8 mouse cellular contexts compared by ENCODE assay signal in the genomic region with DNA sequence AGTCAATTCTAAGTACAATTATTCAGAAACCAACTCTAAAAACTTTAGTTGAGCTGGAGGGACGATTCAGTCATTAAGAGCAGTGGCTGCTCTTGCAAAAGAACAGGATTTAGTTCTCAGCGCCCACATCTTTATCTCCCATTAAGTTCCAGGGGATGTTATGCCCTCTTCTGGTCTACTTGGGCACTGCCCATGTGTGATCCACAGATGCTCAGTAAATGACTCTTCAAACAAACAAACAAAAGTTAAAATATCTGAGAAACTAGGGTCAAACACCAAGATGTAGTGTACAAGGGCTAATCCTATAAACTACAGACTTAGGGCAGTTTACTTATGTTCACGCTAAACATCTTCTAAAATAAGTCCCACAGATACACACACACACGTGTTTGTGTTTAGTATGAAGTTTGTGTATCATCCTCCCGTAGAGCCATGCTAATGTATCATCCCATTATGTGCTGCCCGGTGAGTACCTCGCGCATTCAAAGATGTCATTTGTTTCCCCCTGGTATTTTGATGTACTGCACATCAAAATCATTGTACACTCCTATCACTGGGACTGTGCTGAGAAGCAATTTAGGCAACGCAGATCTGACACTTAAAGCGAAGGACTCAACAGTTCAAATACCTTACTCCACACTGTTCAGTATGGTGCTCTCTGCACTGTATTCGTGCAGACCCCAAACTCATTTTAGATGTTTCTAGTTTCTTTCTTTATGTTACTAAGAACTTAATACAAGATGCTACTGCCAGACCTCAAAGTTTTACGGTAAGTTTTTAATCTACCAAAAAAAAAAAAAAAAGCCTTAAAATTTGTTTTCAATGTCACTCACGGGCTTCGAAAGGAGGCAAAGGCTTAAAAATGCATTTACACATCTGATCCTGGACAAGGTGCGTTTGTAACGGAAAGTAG. TPM values are rescaled to one million over a fixed set of nuclear protein-coding genes. Genes with fewer than 3 reads are reported as not detected.
DNase-seq lines count a peak whose midpoint lies in the region; ATAC-seq and TF ChIP-seq lines count a peak whose summit lies in the region.

No protein-coding gene starts in this region.

- peaks cover 5% of the 10 kb centered on the region; the same call in 1 of the 2 replicates for H3K4me1 ChIP-seq in heart, embryonic 10.5 days
- H3K4me1 ChIP-seq in forebrain, embryonic 12.5 days, result peaks cover 5% of the 10 kb centered on the region
- 0 out of 2 replicates have a peak, but pooled peaks cover 5% of the 10 kb centered on the region for H3K4me1 ChIP-seq in limb, embryonic 14.5 days (ENCODE audit: control insufficient read depth, insufficient read depth, low read length)

- WGBS in heart, embryonic 10.5 days, result 32% methylated on average over 16 of the region's 16 CpGs
- whole genome bisulfite sequencing in forebrain, embryonic 12.5 days, result 30% methylated on average over 16 of the region's 16 CpGs
- WGBS in limb, embryonic 14.5 days, result 32% methylated on average over 16 of the region's 16 CpGs

- H3K36me3 ChIP-seq in heart, embryonic 10.5 days, result peaks cover 20% of the 10 kb centered on the region
- H3K36me3 ChIP-seq in forebrain, embryonic 12.5 days (replicated peaks), result peaks cover 11% of the 10 kb centered on the region
- peaks cover 16% of the 10 kb centered on the region for H3K36me3 ChIP-seq in limb, embryonic 14.5 days (ENCODE audit: control insufficient read depth, insufficient read depth, low read length)

- no peaks in the 10 kb centered on the region for H3K27me3 ChIP-seq in heart, embryonic 10.5 days (ENCODE audit: insufficient read depth, poor library complexity, severe bottlenecking)
- no peaks in the 10 kb centered on the region for H3K27me3 ChIP-seq in forebrain, embryonic 12.5 days
- no peaks in the 10 kb centered on the region for H3K27me3 ChIP-seq in limb, embryonic 14.5 days (ENCODE audit: control insufficient read depth, insufficient read depth, low read length)

- peak overlapping the region; percentile 100 for H3K27ac ChIP-seq in heart, embryonic 10.5 days
- H3K27ac ChIP-seq in forebrain, embryonic 12.5 days, result peak overlapping the region; percentile 87; the same call in 1 of the 2 replicates
- peak overlapping the region; percentile 91 for H3K27ac ChIP-seq in limb, embryonic 14.5 days (replicated peaks; ENCODE audit: low read depth, low read length)

- H3K4me3 ChIP-seq in heart, embryonic 10.5 days, result peak overlapping the region; percentile 92
- peak overlapping the region; percentile 80 for H3K4me3 ChIP-seq in forebrain, embryonic 12.5 days (replicated peaks)
- H3K4me3 ChIP-seq in limb, embryonic 14.5 days (replicated peaks; ENCODE audit: low read length), result peak overlapping the region; percentile 88

- no peak for DNase-seq in heart, embryonic 10.5 days (ENCODE audit: low spot score)
- DNase-seq in heart, postnatal 14 days, result no peak
- DNase-seq in NIH3T3 (ENCODE audit: low read depth), result peak; percentile 48
- no peak for DNase-seq in limb, embryonic 14.5 days (ENCODE audit: low spot score)
- DNase-seq in neural tube, embryonic 10.5 days (ENCODE audit: extremely low spot score, low spot score), result peak; percentile 16
- no peak for DNase-seq in right cerebral cortex, adult 2 months (ENCODE audit: low spot score in 2 of 2)
- no peak for DNase-seq in gastrocnemius, postnatal 25 days

- ATAC-seq in forebrain, embryonic 12.5 days (ENCODE audit: low FRiP score), result no peak
- ATAC-seq in limb, embryonic 14.5 days (ENCODE audit: low FRiP score, low read depth), result no peak

- H3K9ac ChIP-seq in forebrain, embryonic 12.5 days, result peak overlapping the region; percentile 94
- peak overlapping the region; percentile 98 for H3K9ac ChIP-seq in limb, embryonic 14.5 days (ENCODE audit: low read depth, low read length, severe bottlenecking)

- no peak for TF ChIP-seq POLR2A in limb, embryonic 14.5 days (IDR thresholded peaks at IDR 0.05; ENCODE audit: borderline replicate concordance, extremely low read depth, insufficient read depth, insufficient read length)

- peak overlapping the region; percentile 76 for H3K4me2 ChIP-seq in forebrain, embryonic 12.5 days
- H3K4me2 ChIP-seq in limb, embryonic 14.5 days (replicated peaks; ENCODE audit: low read depth, low read length, severe bottlenecking), result peak overlapping the region; percentile 80

- H3K9me3 ChIP-seq in heart, embryonic 10.5 days, result no peaks in the 10 kb centered on the region
- no peaks in the 10 kb centered on the region for H3K9me3 ChIP-seq in forebrain, embryonic 12.5 days
- H3K9me3 ChIP-seq in limb, embryonic 14.5 days (ENCODE audit: control insufficient read depth, low read length), result no peaks in the 10 kb centered on the region

- intact Hi-C loops in heart, postnatal 14 days (cut with DNase I), result no loop called here

RNA-seq across cellular contexts. Expression of a gene that starts 0.9 kb away (rescaled TPM):
- polyA plus RNA-seq in heart, embryonic 10.5 days (2016; fragmentation: Nextera tagmentation; extraction: Ambion mirVana), result 31.7 and 33.2 TPM in 2 replicates
- 10 to 100 TPM; 10.1 to 11.0 TPM for total RNA-seq in heart, postnatal 14 days (2021)
- polyA plus RNA-seq in forebrain, embryonic 12.5 days (2016; fragmentation: Nextera tagmentation; extraction: Ambion mirVana), result 24.1 and 28.5 TPM in 2 replicates
- polyA plus RNA-seq in limb, embryonic 14.5 days (2012; rRNA removed), result 21.7 and 26.3 TPM in 2 replicates
- polyA plus RNA-seq in limb, embryonic 14.5 days (2014; fragmentation: Nextera tagmentation; extraction: Ambion mirVana), result 25.1 and 28.0 TPM in 2 replicates
- total RNA-seq in gastrocnemius, postnatal 25 days (2021), result 1 to 10 TPM; 4.5 to 5.2 TPM

RNA-seq across cellular contexts. Expression of a gene that starts 21.4 kb away (rescaled TPM):
- polyA plus RNA-seq in heart, embryonic 10.5 days (2016; fragmentation: Nextera tagmentation; extraction: Ambion mirVana), result 159 and 182 TPM in 2 replicates
- total RNA-seq in heart, postnatal 14 days (2021), result 10 to 100 TPM; 81.8 to 88.5 TPM
- polyA plus RNA-seq in forebrain, embryonic 12.5 days (2016; fragmentation: Nextera tagmentation; extraction: Ambion mirVana), result 174 and 181 TPM in 2 replicates
- 39.1 and 69.2 TPM in 2 replicates for polyA plus RNA-seq in limb, embryonic 14.5 days (2012; rRNA removed)
- 153 and 164 TPM in 2 replicates for polyA plus RNA-seq in limb, embryonic 14.5 days (2014; fragmentation: Nextera tagmentation; extraction: Ambion mirVana)
- total RNA-seq in gastrocnemius, postnatal 25 days (2021), result 10 to 100 TPM; 65.7 to 67.6 TPM

RNA-seq across cellular contexts. Expression of a gene that starts 21.4 kb away (rescaled TPM):
- 16.5 and 17.7 TPM in 2 replicates for polyA plus RNA-seq in heart, embryonic 10.5 days (2016; fragmentation: Nextera tagmentation; extraction: Ambion mirVana)
- 1 to 10 TPM; 3.0 to 3.3 TPM for total RNA-seq in heart, postnatal 14 days (2021)
- 29.5 and 31.7 TPM in 2 replicates for polyA plus RNA-seq in forebrain, embryonic 12.5 days (2016; fragmentation: Nextera tagmentation; extraction: Ambion mirVana)
- 22.7 and 26.9 TPM in 2 replicates for polyA plus RNA-seq in limb, embryonic 14.5 days (2012; rRNA removed)
- 17.5 and 18.8 TPM in 2 replicates for polyA plus RNA-seq in limb, embryonic 14.5 days (2014; fragmentation: Nextera tagmentation; extraction: Ambion mirVana)
- 1 to 10 TPM; 6.1 to 6.3 TPM for total RNA-seq in gastrocnemius, postnatal 25 days (2021)

RNA-seq across cellular contexts. Expression of a gene that starts 25.7 kb away (rescaled TPM):
- polyA plus RNA-seq in heart, embryonic 10.5 days (2016; fragmentation: Nextera tagmentation; extraction: Ambion mirVana), result 5.3 and 9.3 TPM in 2 replicates
- 10 to 100 TPM; 18.9 to 27.7 TPM for total RNA-seq in heart, postnatal 14 days (2021)
- 0.20 and 0.74 TPM in 2 replicates for polyA plus RNA-seq in forebrain, embryonic 12.5 days (2016; fragmentation: Nextera tagmentation; extraction: Ambion mirVana)
- 1.9 and 2.7 TPM in 2 replicates for polyA plus RNA-seq in limb, embryonic 14.5 days (2012; rRNA removed)
- polyA plus RNA-seq in limb, embryonic 14.5 days (2014; fragmentation: Nextera tagmentation; extraction: Ambion mirVana), result 1.1 and 2.0 TPM in 2 replicates
- 1 to 10 TPM; 4.9 to 7.0 TPM for total RNA-seq in gastrocnemius, postnatal 25 days (2021)

Comparison
In these comparisons a context has a peak if more than half of its experiments do, and no peak if none do; other contexts are left out.
1. DNase-seq: peak in NIH3T3 (single experiment) and neural tube, embryonic 10.5 days (single experiment); none in heart, embryonic 10.5 days (single experiment), heart, postnatal 14 days (0 of 2), limb, embryonic 14.5 days (single experiment), right cerebral cortex, adult 2 months (0 of 2) and gastrocnemius, postnatal 25 days (single experiment).
2. Peak in every context shown above with its lines, with median percentiles within 50 percentile points of each other: H3K27ac ChIP-seq and H3K4me3 ChIP-seq.